Mouse (Mus musculus) embryonic facial prominence, embryonic 12.5 days (tissue): ENCODE results near the gene Rxrb. TPM values are rescaled to one million over a fixed set of nuclear protein-coding genes. Genes with fewer than 3 reads are reported as not detected.

Experiments
- ATAC-seq: fragments of 200-750 bp; cut with Nextera tagmentation; 2 replicates; pipeline ENCODE4 v1.8.0; 2017; ENCODE audit not compliant: insufficient number of reproducible peaks, insufficient read depth, low FRiP score, low TSS enrichment
- H3K27ac ChIP-seq: fragments of 300-500 bp; sonication (generic); 2 replicates; pipeline ENCODE4 v1.5.1; 2016; ENCODE audit warnings: mild to moderate bottlenecking
- H3K27me3 ChIP-seq: fragments of 300-500 bp; sonication (generic); 2 replicates; pipeline ENCODE4 v1.6.1; 2016; ENCODE audit warnings: mild to moderate bottlenecking, moderate library complexity
- H3K36me3 ChIP-seq: fragments of 300-500 bp; sonication (generic); 2 replicates; pipeline ENCODE4 v1.6.1; 2016; ENCODE audit warnings: mild to moderate bottlenecking
- H3K4me1 ChIP-seq: fragments of 300-500 bp; sonication (generic); 2 replicates; pipeline ENCODE4 v1.6.1; 2016
- H3K4me2 ChIP-seq: fragments of 300-500 bp; sonication (generic); replicated peaks from 2 replicates; pipeline ENCODE4 v1.6.1; 2016; ENCODE audit warnings: mild to moderate bottlenecking, moderate library complexity
- H3K4me3 ChIP-seq: fragments of 300-500 bp; sonication (generic); 2 replicates; pipeline ENCODE4 v1.5.1; 2016; ENCODE audit warnings: mild to moderate bottlenecking
- H3K9ac ChIP-seq: fragments of 300-500 bp; sonication (generic); 2 replicates; pipeline ENCODE4 v1.6.1; 2016; ENCODE audit warnings: mild to moderate bottlenecking, moderate library complexity
- H3K9me3 ChIP-seq: fragments of 300-500 bp; sonication (generic); 2 replicates; pipeline ENCODE4 v1.6.1; 2016; ENCODE audit warnings: mild to moderate bottlenecking, moderate library complexity
- WGBS: fragments of 180-500 bp; shearing (Covaris S2); methylation state at CpG from one replicate; pipeline ENCODE4 v1.1.7; 2016; 5-methylcytosine and 5-hydroxymethylcytosine counted together
- polyA plus RNA-seq: library from polyadenylated mRNA; unstranded; fragments of >200 nt; fragmentation: Nextera tagmentation; extraction: Ambion mirVana; gene quantifications from 2 replicates; pipeline ENCODE4 v1.2.1, GENCODE M21; 2016

Gene Rxrb
- polyA plus RNA-seq, 1 experiment from 2014 or later, result 72.6 TPM

GRCm38 (mm10) chr17:34026917-34027655, 4.5 kb upstream of the Rxrb start:
- peaks cover 64% of the 10 kb centered on the region for H3K4me1 ChIP-seq
- no peak for ATAC-seq
- peak overlapping the region; percentile 62 for H3K4me3 ChIP-seq
- peak overlapping the region; percentile 75 for H3K27ac ChIP-seq
- H3K4me2 ChIP-seq, result peak overlapping the region; percentile 94
- H3K9ac ChIP-seq, result peak overlapping the region; percentile 75
- H3K9me3 ChIP-seq, result no peaks in the 10 kb centered on the region
- peaks cover 34% of the 10 kb centered on the region for H3K36me3 ChIP-seq
- WGBS, result 7% methylated on average over 36 of the region's 36 CpGs
- H3K27me3 ChIP-seq, result no peaks in the 10 kb centered on the region

- Histone ChIP-seq H3K4me3 (peak within 1 kb of the TSS; percentile 62), H3K27ac (peak within 1 kb of the TSS; percentile 75), H3K9me3 (no peaks in the 10 kb centered on the region), H3K27me3 (no peaks in the 10 kb centered on the region), H3K4me2 (peak within 1 kb of the TSS; percentile 94), H3K4me1 (peaks cover 65% of the 10 kb centered on the region), H3K9ac (peak within 1 kb of the TSS; percentile 75), H3K36me3 (peaks cover 28% of the 10 kb centered on the region)
- ATAC-seq, result peak; percentile 57
- under 1% methylated on average over 49 of the region's 49 CpGs for WGBS
These were observed 3.9 kb upstream of the Rxrb start, which contains the start of gene H2-Ke6 for GRCm38 (mm10) chr17:34027656-34028223. TSS of gene H2-Ke6 (minus strand) at chr17:34028060.

- no peak for ATAC-seq
- WGBS, result 72% methylated on average over 17 of the region's 17 CpGs
- Histone ChIP-seq H3K9me3 (no peaks in the 10 kb centered on the region), H3K27me3 (no peaks in the 10 kb centered on the region), H3K9ac (no peak overlapping the region), H3K4me2 (peak overlapping the region; percentile 94; the same call in 1 of the 2 replicates), H3K4me3 (peak overlapping the region; percentile 62), H3K4me1 (peaks cover 70% of the 10 kb centered on the region), H3K27ac (peak overlapping the region; percentile 75), H3K36me3 (peaks cover 25% of the 10 kb centered on the region)
These were observed 3.0 kb upstream of the Rxrb start for GRCm38 (mm10) chr17:34028501-34029149.

GRCm38 (mm10) chr17:34029150-34029889, 2.3 kb upstream of the Rxrb start:
- Histone ChIP-seq H3K9me3 (no peaks in the 10 kb centered on the region), H3K27ac (0 out of 2 replicates have a peak overlapping the region, but pooled peaks have one; percentile 20), H3K9ac (no peak overlapping the region), H3K27me3 (no peaks in the 10 kb centered on the region), H3K36me3 (peaks cover 32% of the 10 kb centered on the region), H3K4me3 (peak overlapping the region; percentile 85; the same call in 1 of the 2 replicates), H3K4me1 (peaks cover 66% of the 10 kb centered on the region), H3K4me2 (peak overlapping the region; percentile 99; the same call in 1 of the 2 replicates)
- WGBS, result 88% methylated on average over 18 of the region's 18 CpGs
- no peak for ATAC-seq

- Histone ChIP-seq H3K27me3 (no peaks in the 10 kb centered on the region), H3K4me1 (peaks cover 66% of the 10 kb centered on the region), H3K4me2 (peak overlapping the region; percentile 99), H3K27ac (peak overlapping the region; percentile 97; the same call in 1 of the 2 replicates), H3K9ac (peak overlapping the region; percentile 96), H3K4me3 (peak overlapping the region; percentile 85), H3K36me3 (peaks cover 37% of the 10 kb centered on the region), H3K9me3 (no peaks in the 10 kb centered on the region)
- 81% methylated on average over 21 of the region's 21 CpGs for WGBS
- no peak for ATAC-seq
These were observed 1.6 kb upstream of the Rxrb start for GRCm38 (mm10) chr17:34029890-34030595.

GRCm38 (mm10) chr17:34030861-34031326, 718 bp upstream of the Rxrb start:
- H3K4me3 ChIP-seq, result peak overlapping the region; percentile 85
- H3K36me3 ChIP-seq, result peaks cover 45% of the 10 kb centered on the region
- peak overlapping the region; percentile 99 for H3K4me2 ChIP-seq
- ATAC-seq, result no peak
- peaks cover 58% of the 10 kb centered on the region for H3K4me1 ChIP-seq
- H3K27ac ChIP-seq, result peak overlapping the region; percentile 97
- H3K9ac ChIP-seq, result peak overlapping the region; percentile 96
- 3% methylated on average over 20 of the region's 20 CpGs for WGBS
- no peaks in the 10 kb centered on the region for H3K9me3 ChIP-seq
- H3K27me3 ChIP-seq, result no peaks in the 10 kb centered on the region

- peak overlapping the region; percentile 97 for H3K27ac ChIP-seq
- H3K27me3 ChIP-seq, result no peaks in the 10 kb centered on the region
- H3K9ac ChIP-seq, result peak overlapping the region; percentile 96
- peaks cover 44% of the 10 kb centered on the region for H3K4me1 ChIP-seq
- WGBS, result under 1% methylated on average over 39 of the region's 48 CpGs
- H3K4me3 ChIP-seq, result peak overlapping the region; percentile 85
- ATAC-seq, result no peak; the same call in 1 of the 2 replicates
- peak overlapping the region; percentile 81 for H3K4me2 ChIP-seq
- peaks cover 58% of the 10 kb centered on the region for H3K36me3 ChIP-seq
- H3K9me3 ChIP-seq, result no peaks in the 10 kb centered on the region
These were observed 591 bp downstream of the Rxrb start for GRCm38 (mm10) chr17:34032174-34032632.

GRCm38 (mm10) chr17:34032806-34033205, 1.2 kb downstream of the Rxrb start:
- Histone ChIP-seq H3K36me3 (peaks cover 64% of the 10 kb centered on the region), H3K9ac (peak overlapping the region; percentile 96; the same call in 1 of the 2 replicates), H3K4me1 (peaks cover 40% of the 10 kb centered on the region), H3K4me2 (peak overlapping the region; percentile 81), H3K9me3 (no peaks in the 10 kb centered on the region), H3K27me3 (0 out of 2 replicates have a peak, but pooled peaks cover under 1% of the 10 kb centered on the region), H3K27ac (no peak overlapping the region), H3K4me3 (peak overlapping the region; percentile 85)
- WGBS, result 56% methylated on average over 9 of the region's 9 CpGs
- no peak for ATAC-seq

- Histone ChIP-seq H3K4me3 (peak overlapping the region; percentile 85; the same call in 1 of the 2 replicates), H3K9ac (peak overlapping the region; percentile 36; the same call in 1 of the 2 replicates), H3K27me3 (0 out of 2 replicates have a peak, but pooled peaks cover 4% of the 10 kb centered on the region), H3K4me1 (peaks cover 36% of the 10 kb centered on the region), H3K9me3 (no peaks in the 10 kb centered on the region), H3K27ac (no peak overlapping the region), H3K36me3 (peaks cover 63% of the 10 kb centered on the region), H3K4me2 (peak overlapping the region; percentile 81)
- no peak for ATAC-seq
- 90% methylated on average over 9 of the region's 9 CpGs for WGBS
These were observed 1.8 kb downstream of the Rxrb start for GRCm38 (mm10) chr17:34033441-34033840.

GRCm38 (mm10) chr17:34034064-34034463, 2.5 kb downstream of the Rxrb start:
- WGBS, result 75% methylated on average over 10 of the region's 10 CpGs
- Histone ChIP-seq H3K4me1 (peaks cover 36% of the 10 kb centered on the region), H3K4me3 (no peak overlapping the region)

More at GRCm38 (mm10) chr17:34034064-34034463, 2.5 kb downstream of the Rxrb start:
- Histone ChIP-seq H3K4me2 (no peak overlapping the region), H3K27me3 (0 out of 2 replicates have a peak, but pooled peaks cover 4% of the 10 kb centered on the region), H3K27ac (no peak overlapping the region), H3K9ac (no peak overlapping the region), H3K36me3 (peaks cover 56% of the 10 kb centered on the region), H3K9me3 (no peaks in the 10 kb centered on the region)
- no peak for ATAC-seq
